Comparison of ENCODE assay signal across 26 mouse cellular contexts in genomic region chr7:86616543-86616942, GRCm38 (mm10). TPM values are rescaled to one million over a fixed set of nuclear protein-coding genes. Genes with fewer than 3 reads are reported as not detected.
"Had no signal": no experiment of that assay in that cellular context is flagged by ENCODE, and none has a peak within 500 bp of the region (broad histone marks: within the 10 kb centered on the region; RNA-seq: fewer than 3 reads in every experiment).

TSS of gene Olfr294 (minus strand) at chr7:86616643.

- H3K9me3 ChIP-seq: neural tube, embryonic 12.5 days; neural tube, embryonic 13.5 days; neural tube, embryonic 15.5 days; stomach, embryonic 15.5 days had no signal

- H3K4me1 ChIP-seq: neural tube, embryonic 12.5 days; neural tube, embryonic 13.5 days; neural tube, embryonic 15.5 days; stomach, embryonic 15.5 days had no signal

- H3K27me3 ChIP-seq: neural tube, embryonic 12.5 days; neural tube, embryonic 13.5 days; neural tube, embryonic 15.5 days; stomach, embryonic 15.5 days had no signal

- DNase-seq: retina, postnatal 1 day; right cerebral cortex, adult 18-20 months; right cerebral cortex, postnatal 14 days; right cerebral cortex, postnatal 25 days; right cerebral cortex, postnatal 4 days; spleen, adult 18-20 months; thymus, adult 18-20 months; thymus, adult 2 months; thymus, postnatal 14 days; thymus, postnatal 25 days; thymus, postnatal 36 days; thymus, postnatal 4 days had no signal

- H3K36me3 ChIP-seq: neural tube, embryonic 12.5 days; neural tube, embryonic 13.5 days; neural tube, embryonic 15.5 days; stomach, embryonic 15.5 days had no signal

- H3K4me3 ChIP-seq: neural tube, embryonic 12.5 days; neural tube, embryonic 13.5 days; neural tube, embryonic 15.5 days; stomach, embryonic 15.5 days had no signal

RNA-seq across cellular contexts. Expression of gene Olfr294, which starts in this region (rescaled TPM):
- total RNA-seq: neutrophil, adult 5-6 weeks had no signal
- polyA plus RNA-seq: neural tube, embryonic 12.5 days; neural tube, embryonic 13.5 days; neural tube, embryonic 14.5 days; neural tube, embryonic 15.5 days; small intestine, adult 2 months; spleen, adult 2 months; stomach, embryonic 14.5 days; stomach, embryonic 15.5 days; stomach, embryonic 16.5 days; stomach, postnatal 0 days; testis, adult 2 months; thymus, adult 2 months; thymus, postnatal 0 days; urinary bladder, adult 2 months had no signal
